Mouse (Mus musculus): ENCODE data around the gene H2-Aa.

The H2-Aa gene

DNA sequence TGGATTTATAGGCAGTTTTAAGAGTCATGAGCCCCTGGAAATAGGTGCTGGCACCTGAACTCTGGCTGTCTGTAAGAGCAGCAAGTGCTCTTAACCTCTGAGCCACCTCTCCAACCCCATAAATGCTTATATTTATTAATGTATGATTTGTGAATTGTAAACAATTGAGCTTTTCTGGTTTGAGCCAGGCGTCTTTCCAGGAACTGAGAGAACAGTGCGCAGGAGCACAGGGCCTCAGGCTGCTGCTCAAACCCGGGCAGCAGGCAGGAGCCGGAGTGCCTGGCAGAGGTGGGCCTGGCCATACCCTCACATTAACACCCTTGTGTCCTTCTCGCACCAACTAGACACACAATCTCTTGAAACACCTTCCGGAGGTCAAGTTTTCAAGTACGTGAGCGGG, 12.4 kb upstream of the H2-Aa start:
- DNase-seq (ENCODE audit: low read depth, low spot score) = no peak

DNA sequence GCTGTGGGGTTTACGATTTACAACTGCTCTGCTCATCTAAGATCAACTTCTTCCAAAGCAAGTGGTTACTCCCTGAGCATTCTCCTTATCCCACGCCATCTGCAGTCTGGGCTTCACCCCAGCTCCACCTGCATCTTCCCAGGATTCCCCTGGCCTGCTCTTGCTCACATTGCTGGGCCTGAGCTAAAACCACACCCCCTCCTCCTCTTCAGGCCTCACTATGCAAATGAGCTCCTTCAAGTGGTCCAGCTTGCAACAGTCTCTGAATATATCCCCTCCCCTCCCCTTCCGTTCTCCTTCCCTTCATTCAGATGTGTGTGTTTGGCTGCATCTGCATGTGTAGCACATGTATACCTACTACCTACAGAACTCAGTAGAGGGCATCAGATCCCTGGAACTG, 11.7 kb upstream of the H2-Aa start:
- DNase-seq (ENCODE audit: low read depth, low spot score) = peak; percentile 59

DNA sequence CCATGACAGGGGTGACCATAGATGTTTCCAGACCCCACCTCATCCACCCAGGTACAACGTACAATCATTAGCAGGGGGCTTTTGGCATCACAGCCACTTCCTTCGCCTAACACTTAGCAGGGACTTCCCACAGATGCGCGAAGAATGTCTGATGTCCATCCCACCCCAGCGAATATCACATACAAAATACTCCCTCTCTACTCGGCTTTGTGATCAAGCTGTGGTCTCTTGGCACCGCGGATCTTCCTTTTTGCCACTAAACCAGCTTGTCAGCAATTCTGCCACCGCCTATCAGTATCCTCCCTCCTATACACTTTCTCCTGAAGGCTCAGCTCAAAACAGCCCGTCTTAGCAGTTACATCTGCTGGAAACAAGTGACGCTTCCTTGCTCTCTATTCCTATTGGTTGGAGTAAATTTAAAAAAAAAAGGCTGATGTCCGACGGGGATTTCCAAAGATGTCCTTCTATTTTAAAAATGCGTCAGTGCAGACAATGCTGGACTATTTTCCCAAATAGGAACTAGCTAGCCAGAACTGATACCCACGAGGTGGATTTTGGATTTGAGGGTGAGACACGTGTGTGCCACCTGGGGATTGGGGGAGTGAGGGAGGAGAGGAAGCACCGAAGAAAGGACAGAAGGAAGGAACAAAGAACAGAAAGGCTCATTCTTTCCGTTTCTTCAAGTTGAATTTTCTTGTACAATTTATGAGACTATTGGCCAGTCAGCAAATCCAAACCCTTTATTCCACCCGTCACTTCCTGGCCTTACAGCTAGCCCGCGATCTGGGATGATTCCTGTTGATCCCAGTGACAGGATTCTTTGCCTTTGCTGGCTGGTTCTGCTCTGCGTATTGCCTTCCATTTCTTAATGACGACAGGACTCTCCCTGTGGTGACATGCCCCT, 8.5 kb upstream of the H2-Aa start:
- peak; percentile 64 for DNase-seq (ENCODE audit: low read depth, low spot score)

DNA sequence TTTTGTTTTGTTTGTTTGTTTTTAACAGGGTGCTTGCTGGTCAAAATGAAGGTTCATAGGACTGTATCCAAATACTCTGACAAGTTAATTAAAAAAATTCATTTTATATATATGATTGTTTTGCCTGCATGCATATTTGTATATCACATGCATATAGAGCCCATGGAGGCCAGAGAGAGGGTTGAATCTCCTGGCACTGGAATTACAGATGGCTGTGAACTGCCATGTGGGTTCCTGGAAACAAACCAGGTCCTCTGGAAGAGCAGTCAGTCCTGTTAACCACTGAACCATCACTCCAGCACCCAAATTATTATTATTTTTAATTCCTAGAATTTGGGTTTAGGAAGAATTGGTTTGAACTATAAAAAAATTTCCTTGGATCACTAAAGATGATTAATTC, 7.7 kb upstream of the H2-Aa start:
- DNase-seq (ENCODE audit: low read depth, low spot score) = no peak

GRCm38 (mm10) chr17:34294249-34294648, 6.6 kb upstream of the H2-Aa start:
- no peak for DNase-seq (ENCODE audit: low read depth, low spot score)

DNA sequence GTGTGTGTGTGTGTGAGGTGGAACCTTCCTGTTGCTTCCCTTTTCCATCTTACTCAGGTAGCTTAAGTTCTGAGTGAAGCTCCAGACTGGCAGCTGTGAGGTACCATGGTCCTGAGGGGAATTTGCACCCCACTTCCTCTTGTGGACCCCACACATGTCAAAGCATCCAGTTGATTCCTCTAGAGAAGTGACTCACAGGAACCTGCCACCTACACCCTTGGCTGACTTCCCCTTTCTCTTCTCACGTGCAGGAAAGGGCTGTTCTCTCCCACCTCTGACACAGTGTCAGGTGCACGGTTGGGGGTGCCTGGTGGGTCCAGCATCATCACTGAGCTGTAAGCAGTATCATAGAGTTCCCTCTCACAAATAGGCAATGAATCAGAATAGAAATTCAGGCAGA, 5.9 kb upstream of the H2-Aa start:
- DNase-seq (ENCODE audit: low read depth, low spot score) = no peak

- DNase-seq (ENCODE audit: low read depth, low spot score) = no peak
These were observed 4.9 kb upstream of the H2-Aa start for GRCm38 (mm10) chr17:34292570-34292969.

DNA sequence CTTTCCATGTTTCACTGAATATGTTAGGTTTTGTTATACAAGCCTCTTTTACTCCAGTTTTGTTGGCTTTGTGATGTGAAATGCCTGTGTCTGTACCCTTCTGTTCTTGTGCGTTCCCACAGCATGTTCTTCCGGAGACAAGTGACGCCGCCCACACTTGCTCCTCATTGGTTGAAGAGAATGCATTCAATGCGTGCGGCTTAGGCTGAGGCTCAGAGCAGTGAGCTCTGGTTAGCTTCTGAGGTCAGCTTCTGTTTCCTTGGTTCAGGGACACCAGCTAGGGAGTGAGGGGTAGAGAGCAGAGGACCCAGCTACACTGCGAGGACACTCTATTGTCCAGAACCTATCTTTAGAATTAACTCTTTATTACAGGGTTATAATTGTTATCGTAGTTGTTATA, 4.0 kb upstream of the H2-Aa start:
- peak; percentile 74 for DNase-seq (ENCODE audit: low read depth, low spot score)

GRCm38 (mm10) chr17:34288131-34288530, 508 bp upstream of the H2-Aa start:
- DNase-seq (ENCODE audit: low read depth, low spot score) = no peak

DNA sequence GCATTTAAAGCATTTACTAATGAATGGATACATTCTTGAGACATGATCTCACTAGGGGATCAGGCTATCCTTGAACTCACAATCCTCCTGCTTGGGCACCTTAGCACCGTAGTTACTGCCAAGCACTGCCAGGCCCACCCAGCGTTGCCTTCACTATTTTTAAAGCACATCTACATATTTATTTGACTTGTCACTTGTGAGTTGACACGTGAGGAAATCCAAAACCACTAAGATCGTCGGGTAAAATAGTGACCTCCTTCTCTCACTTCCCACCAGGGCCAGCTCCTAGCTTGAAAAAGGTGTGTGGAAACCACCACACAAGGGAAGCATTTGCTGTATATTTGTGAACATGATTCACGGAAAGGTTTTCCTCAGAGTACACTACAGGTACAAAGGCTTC, 624 bp downstream of the H2-Aa start:
- DNase-seq (ENCODE audit: low read depth, low spot score) = no peak

GRCm38 (mm10) chr17:34286501-34286900, 1.1 kb downstream of the H2-Aa start:
- DNase-seq (ENCODE audit: low read depth, low spot score) = no peak

- DNase-seq (ENCODE audit: low read depth, low spot score) = peak; percentile 44
These were observed 1.8 kb downstream of the H2-Aa start for GRCm38 (mm10) chr17:34285848-34286247.

GRCm38 (mm10) chr17:34285371-34285770, 2.3 kb downstream of the H2-Aa start:
- no peak for DNase-seq (ENCODE audit: low read depth, low spot score)

GRCm38 (mm10) chr17:34281836-34282235, 5.8 kb downstream of the H2-Aa start:
- DNase-seq (ENCODE audit: low read depth, low spot score) = no peak

GRCm38 (mm10) chr17:34280499-34281038, 7.1 kb downstream of the H2-Aa start:
- DNase-seq (ENCODE audit: low read depth, low spot score) = no peak

DNA sequence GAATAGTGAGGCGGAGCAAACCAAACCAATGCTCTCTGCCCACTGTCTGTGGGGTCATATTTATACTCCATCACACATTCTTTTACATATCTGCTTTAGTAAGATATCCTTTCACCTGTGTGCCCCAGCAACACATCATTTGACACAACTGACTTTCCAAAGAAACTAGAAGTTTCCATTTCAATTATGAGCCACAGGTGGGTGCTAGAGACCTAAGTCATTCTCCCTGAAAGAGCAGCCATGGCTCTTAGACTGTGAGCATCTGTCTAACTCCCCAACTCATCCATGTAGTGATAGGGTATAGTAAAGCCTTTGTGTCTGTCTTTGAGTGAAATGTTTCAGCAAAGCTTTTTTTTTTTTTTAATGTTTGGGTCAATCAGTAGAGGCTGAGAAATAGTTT, 15.5 kb downstream of the H2-Aa start:
- DNase-seq (ENCODE audit: low read depth, low spot score) = no peak

DNA sequence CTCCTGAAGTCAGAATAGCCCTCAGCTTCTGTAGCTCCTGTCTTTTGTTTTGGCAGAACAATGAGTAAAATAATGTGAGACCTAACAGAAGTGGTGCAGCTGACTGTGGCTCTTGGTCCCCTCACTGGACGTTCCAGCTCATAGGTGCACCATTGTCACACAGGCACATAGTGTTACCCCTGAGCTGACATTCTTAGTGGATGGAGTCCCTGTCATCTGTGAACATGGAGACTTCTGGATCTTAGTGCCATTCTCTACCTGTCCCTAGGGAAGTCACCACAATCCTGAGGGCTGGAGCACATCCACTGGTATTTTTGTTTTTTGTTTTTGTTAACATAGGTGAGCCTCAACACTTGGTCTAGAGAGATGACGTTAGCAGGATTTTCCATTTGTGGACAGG, 16.7 kb downstream of the H2-Aa start:
- DNase-seq (ENCODE audit: low read depth, low spot score) = no peak

GRCm38 (mm10) chr17:34270230-34270629, 17.4 kb downstream of the H2-Aa start:
- no peak for DNase-seq (ENCODE audit: low read depth, low spot score)

GRCm38 (mm10) chr17:34269817-34270216, 17.8 kb downstream of the H2-Aa start:
- DNase-seq (ENCODE audit: low read depth, low spot score) = no peak

DNA sequence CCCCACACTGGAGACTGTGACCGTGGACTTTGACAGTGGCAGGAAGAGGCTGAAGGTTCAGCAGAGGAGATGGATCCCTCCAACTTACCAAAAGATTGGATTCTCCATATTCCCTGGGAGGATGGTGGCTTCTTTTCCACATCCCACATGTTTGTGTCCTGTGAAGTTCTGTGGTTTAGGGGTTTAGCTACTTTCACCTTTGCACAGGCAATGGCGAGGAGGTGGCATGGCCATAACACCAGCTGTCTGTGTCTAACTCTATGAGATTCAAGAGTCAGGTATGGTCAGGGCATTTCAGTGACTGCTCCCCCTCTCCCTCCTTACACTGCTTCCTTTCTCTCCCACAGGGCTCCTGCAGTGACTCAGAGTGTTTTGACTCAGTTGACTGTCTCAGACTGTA, 18.9 kb downstream of the H2-Aa start:
- no peak for DNase-seq (ENCODE audit: low read depth, low spot score)

GRCm38 (mm10) chr17:34268262-34268661, 19.4 kb downstream of the H2-Aa start:
- DNase-seq (ENCODE audit: low read depth, low spot score) = no peak

DNA sequence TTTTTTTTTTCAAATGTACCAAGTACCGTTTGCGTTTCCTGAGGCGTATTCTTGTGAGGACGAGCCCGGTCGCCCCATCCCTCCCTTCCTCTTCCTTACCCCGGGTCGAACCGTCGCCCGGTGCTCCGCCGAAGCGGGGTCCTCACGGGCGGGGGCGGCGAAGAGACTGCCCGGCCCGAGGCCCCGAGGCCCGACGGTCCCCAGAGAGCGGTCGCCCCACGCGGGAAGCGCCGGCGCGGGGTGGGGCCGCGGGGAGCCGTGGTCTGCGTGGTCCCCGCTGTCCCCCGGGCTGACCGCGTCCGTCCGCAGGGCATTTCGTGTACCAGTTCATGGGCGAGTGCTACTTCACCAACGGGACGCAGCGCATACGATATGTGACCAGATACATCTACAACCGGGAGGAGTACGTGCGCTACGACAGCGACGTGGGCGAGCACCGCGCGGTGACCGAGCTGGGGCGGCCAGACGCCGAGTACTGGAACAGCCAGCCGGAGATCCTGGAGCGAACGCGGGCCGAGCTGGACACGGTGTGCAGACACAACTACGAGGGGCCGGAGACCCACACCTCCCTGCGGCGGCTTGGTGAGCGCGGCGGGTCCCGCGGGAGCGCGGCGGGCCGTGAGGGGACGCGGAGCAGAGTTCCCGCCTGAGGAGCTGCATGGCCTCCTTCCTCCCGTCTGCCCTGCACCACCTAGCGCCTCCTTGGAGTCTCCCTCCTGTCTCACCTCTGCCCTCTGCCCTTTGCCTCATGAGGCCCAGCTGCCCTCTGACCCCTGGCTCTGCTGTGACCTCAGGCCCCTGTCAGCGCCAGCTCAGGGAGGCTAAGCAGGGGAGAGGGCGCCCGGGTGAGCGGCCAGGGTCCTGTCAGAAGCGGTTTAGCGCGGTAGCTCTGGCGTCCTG, 22.9 kb downstream of the H2-Aa start:
- DNase-seq (ENCODE audit: low read depth, low spot score) = peak; percentile 27

Measured in ES-CJ7 (cell line).